Mouse (Mus musculus) liver, postnatal 0 days (tissue): Measurements from ENCODE around the gene Plek2.

Experiments
- CTCF ChIP-seq: sonication (generic); IDR thresholded peaks from 2 replicates; pipeline ENCODE4 v1.5.1; 2016; ENCODE audit warnings: antibody characterized with exemption, low read depth
- EP300 ChIP-seq: IDR thresholded peaks from 2 replicates; pipeline ENCODE4 v1.6.1; 2016; ENCODE audit warnings: antibody characterized with exemption, low read depth, mild to moderate bottlenecking

- TF ChIP-seq CTCF (no peak), EP300 (no peak)
These were observed 45.7 kb upstream of the Plek2 start for GRCm38 (mm10) chr12:78952484-78952883.
